Mouse (Mus musculus): ENCODE measurements around the gene Il23a.
A peak's percentile ranks its signal among the peaks of the same experiment; 100 is the strongest.
"Not testable (repeated sequence)": the region's sequence is repeated elsewhere in the genome, so short reads cannot be mapped to it uniquely, and the experiment has no call there.

The Il23a gene

GRCm38 (mm10) chr10:128263393-128264310 lies 34.9 kb downstream of the Il23a start:
- no peak for DNase-seq

DNA sequence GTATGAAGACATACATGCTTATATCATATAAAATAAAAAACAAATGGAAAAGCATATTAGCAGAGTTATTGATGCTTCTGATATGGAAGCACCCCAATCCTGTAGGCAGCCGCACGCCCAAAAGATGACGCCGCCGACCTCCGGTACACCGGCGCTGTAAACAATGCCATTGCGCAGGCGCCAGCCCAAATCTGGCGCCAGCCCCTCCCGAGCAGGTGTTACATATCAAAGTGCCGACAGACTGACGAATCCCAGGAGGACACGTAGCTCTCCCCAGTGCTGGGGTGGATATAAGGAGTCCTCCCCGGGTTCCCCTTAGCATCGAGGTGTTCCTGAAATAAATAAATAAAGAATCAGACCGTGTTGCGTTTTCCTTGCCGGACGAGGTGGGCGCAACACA lies 36.3 kb downstream of the Il23a start:
- DNase-seq = no peak

DNA sequence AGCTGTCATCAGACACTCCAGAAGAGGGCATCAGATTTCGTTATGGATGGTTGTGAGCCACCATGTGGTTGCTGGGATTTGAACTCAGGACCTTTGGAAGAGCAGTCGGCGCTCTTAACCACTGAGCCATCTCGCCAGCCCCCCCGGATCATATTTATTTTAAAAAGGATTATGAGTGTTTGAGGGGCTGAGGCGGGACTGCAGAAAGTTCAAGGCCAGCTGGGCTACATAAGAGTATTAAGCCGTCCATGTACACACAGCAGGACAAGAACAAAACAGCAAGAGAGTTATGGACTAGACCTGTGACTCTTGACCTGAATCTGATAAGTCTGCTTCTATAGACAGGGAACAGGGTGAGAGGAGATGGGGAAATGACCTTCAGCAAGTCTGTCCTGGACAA lies 38.2 kb downstream of the Il23a start:
- DNase-seq = not testable (repeated sequence)

DNA sequence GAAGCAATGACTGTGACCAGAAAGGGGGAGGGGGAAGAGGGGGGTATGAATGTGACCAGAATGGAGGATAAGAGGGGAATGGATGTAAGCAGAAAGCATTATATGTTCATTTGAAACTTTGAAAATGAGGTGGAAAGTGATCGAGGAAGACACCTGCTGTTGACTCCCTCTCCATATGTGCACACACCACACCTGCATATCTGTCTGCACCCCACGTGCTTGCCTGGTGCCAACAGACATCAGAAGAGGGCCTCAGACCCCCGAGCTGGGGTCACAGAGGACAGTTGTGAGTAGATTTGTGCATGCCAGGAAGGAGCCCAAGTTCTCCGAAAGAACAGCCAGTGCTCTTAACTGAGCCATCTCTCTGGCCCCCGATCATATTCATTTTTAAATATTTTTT lies 38.6 kb downstream of the Il23a start:
- no peak for DNase-seq

- DNase-seq = no peak
Measured at GRCm38 (mm10) chr10:128258953-128259352, 39.6 kb downstream of the Il23a start.

- DNase-seq = no peak
Measured at GRCm38 (mm10) chr10:128256328-128256727, 42.2 kb downstream of the Il23a start.

DNA sequence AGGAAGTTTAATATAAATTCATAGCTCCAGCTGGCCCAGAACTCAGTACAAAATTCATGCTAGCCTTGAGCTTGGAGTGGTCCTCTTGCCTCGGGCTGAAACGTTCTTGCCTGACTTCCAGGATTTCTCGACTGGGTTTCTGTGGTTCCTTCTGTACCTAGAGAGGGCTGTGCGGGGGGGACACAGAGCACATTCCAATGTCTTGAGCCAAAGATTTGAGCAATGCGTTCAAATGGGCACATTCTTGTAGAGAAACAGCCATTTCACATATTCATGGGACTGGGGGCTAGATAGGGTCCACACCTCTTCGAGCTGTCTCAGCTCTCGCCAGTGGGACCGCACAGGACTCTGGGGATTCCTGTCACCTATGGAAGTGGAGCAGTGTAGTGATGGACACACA lies 42.6 kb downstream of the Il23a start:
- DNase-seq = no peak

- no peak for DNase-seq
Measured at GRCm38 (mm10) chr10:128253677-128254255, 44.8 kb downstream of the Il23a start, which contains the start of gene Apon. Apon (plus strand) TSS chr10:128254096.

DNA sequence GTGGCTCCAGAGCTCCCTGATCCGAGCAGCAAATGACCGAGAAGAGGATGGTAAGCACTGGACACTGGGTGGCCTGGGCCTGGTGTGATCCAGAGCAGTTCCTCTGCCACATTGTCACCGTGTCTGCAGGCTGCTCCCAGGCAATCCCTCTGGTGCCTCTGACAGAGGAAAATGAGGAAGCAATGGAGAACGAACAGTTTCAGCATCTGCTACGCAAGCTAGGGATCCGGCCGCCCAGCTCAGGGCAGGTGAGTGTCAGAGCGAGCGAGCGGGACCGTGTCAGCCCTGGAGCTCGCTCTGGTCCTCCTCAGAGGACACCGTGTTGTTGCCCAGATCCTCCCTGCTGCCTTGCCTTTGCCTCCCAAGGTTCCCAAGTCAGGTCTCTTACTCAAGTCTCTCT lies 48.0 kb downstream of the Il23a start:
- no peak for DNase-seq

DNA sequence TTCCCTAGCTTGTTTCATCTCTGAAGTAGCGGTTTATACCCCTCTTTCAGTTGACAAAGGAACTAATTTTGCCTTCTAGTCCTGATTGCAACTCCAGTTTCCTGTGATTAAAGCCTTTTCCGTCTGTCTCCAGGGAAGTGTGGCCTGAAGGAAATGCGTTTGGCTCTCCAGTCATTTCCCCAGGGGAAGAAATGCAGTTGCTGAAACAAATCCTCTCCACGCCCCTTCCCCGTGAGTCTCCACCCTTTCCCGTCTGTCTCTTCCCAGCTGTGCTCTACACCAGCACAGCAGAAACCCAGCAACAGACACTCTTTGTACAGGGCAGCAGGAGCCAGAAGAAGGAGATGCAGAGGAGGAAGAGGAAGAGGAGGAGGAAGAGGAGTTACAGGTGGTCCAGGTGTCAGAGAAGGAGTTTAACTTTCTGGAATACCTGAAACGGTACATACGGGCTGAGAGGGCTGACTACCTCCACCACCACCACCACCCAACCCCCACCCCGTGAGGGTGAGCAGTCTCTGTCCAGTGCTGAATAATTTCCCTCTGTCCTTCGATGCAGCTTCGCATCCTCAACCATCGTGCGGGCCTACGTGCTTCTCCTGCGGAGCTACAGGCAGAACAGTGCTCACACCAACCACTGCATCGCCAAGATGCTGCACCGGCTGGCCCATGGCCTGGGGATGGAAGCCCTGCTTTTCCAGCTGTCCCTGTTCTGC lies 51.4 kb downstream of the Il23a start:
- DNase-seq = peak; percentile 75
